Mouse (Mus musculus) bone marrow macrophage, adult 2 months (primary cell): Measurements from ENCODE around the gene Btn2a2. TPM values are rescaled to one million over a fixed set of nuclear protein-coding genes. Genes with fewer than 3 reads are reported as not detected.

Experiments
- H3K27ac ChIP-seq: 2 replicates; pipeline ENCODE4 v1.5.1; 2012; ENCODE audit warnings: low read depth, low read length; ENCODE audit not compliant: insufficient read depth
- H3K4me1 ChIP-seq: 2 replicates; pipeline ENCODE4 v1.6.1; 2012; ENCODE audit warnings: low read length; ENCODE audit not compliant: control insufficient read depth, insufficient read depth
- H3K4me3 ChIP-seq: 2 replicates; pipeline ENCODE4 v1.5.1; 2012; ENCODE audit warnings: mild to moderate bottlenecking, low read length, moderate library complexity; ENCODE audit not compliant: insufficient read depth
- CTCF ChIP-seq: IDR thresholded peaks from 2 replicates; pipeline ENCODE4 v1.5.1; 2012; ENCODE audit warnings: low read depth, mild to moderate bottlenecking, low read length, moderate library complexity
- POLR2A ChIP-seq: IDR thresholded peaks from 2 replicates; pipeline ENCODE4 v1.6.1; 2012; ENCODE audit warnings: mild to moderate bottlenecking, low read depth, low read length, borderline replicate concordance
- polyA plus RNA-seq: library from polyadenylated mRNA; stranded (reverse); fragments of >200 nt; gene quantifications from 2 replicates; pipeline ENCODE4 v1.2.4, GENCODE M21; 2012; ENCODE audit not compliant: missing spikeins, insufficient read depth, insufficient read length

Gene Btn2a2
- polyA plus RNA-seq, 1 experiment: not detected

- peak overlapping the region; percentile 83 for H3K4me3 ChIP-seq
- H3K27ac ChIP-seq: peak overlapping the region; percentile 92
- H3K4me1 ChIP-seq: peaks cover 7% of the 10 kb centered on the region
- TF ChIP-seq CTCF: no peak
- TF ChIP-seq POLR2A: no peak
Measured at GRCm38 (mm10) chr13:23431351-23431771, 57.3 kb downstream of the Btn2a2 start.

- TF ChIP-seq CTCF (no peak), POLR2A (no peak)
- Histone ChIP-seq H3K4me1 (peaks cover 8% of the 10 kb centered on the region), H3K27ac (peak overlapping the region; percentile 53), H3K4me3 (peak overlapping the region; percentile 92)
Measured at GRCm38 (mm10) chr13:23430734-23431133, 57.9 kb downstream of the Btn2a2 start.

GRCm38 (mm10) chr13:23429771-23430380 is 58.8 kb downstream of the Btn2a2 start:
- Histone ChIP-seq H3K27ac (no peak overlapping the region), H3K4me1 (peaks cover 6% of the 10 kb centered on the region), H3K4me3 (peak overlapping the region; percentile 92)
- TF ChIP-seq CTCF (no peak), POLR2A (no peak)

GRCm38 (mm10) chr13:23428166-23428993 is 60.3 kb downstream of the Btn2a2 start:
- TF ChIP-seq CTCF: no peak
- no peak for TF ChIP-seq POLR2A
- no peak overlapping the region for H3K4me3 ChIP-seq
- H3K27ac ChIP-seq: no peak overlapping the region
- H3K4me1 ChIP-seq: peaks cover 4% of the 10 kb centered on the region; the same call in 1 of the 2 replicates

Other genes with a start within 250 kb of the Btn2a2 start
- not detected in 2 replicates for gene Vmn1r223, start 241.7 kb downstream of the Btn2a2 start, polyA plus RNA-seq
- 14.9 and 16.4 TPM in 2 replicates for gene Zfp322a, start 119.6 kb downstream of the Btn2a2 start, polyA plus RNA-seq
- 4.8 and 4.9 TPM in 2 replicates for gene Abt1, start 65.0 kb downstream of the Btn2a2 start, polyA plus RNA-seq
- gene Btn1a1, start 23.0 kb downstream of the Btn2a2 start, polyA plus RNA-seq: not detected in 2 replicates
- 2.5 and 3.1 TPM in 2 replicates for gene Hist1h4h, start 42.2 kb upstream of the Btn2a2 start, polyA plus RNA-seq
- gene Hist1h2af, start 45.0 kb upstream of the Btn2a2 start, polyA plus RNA-seq: 42.5 and 76.9 TPM in 2 replicates
- not detected in 2 replicates for gene Hist1h3g, start 46.6 kb upstream of the Btn2a2 start, polyA plus RNA-seq
- gene Hist1h2bh, start 54.5 kb upstream of the Btn2a2 start, polyA plus RNA-seq: 0.71 and 0.97 TPM in 2 replicates
- gene Hist1h3f, start 55.2 kb upstream of the Btn2a2 start, polyA plus RNA-seq: 0.80 TPM in 1 of 2 replicates, not detected in the other
- gene Hist1h4f, start 62.8 kb upstream of the Btn2a2 start, polyA plus RNA-seq: 4.7 TPM in 1 of 2 replicates, not detected in the other
- gene Hist1h1d, start 64.4 kb upstream of the Btn2a2 start, polyA plus RNA-seq: 0.11 and 0.39 TPM in 2 replicates
- gene Hist1h3e, start 73.5 kb upstream of the Btn2a2 start, polyA plus RNA-seq: 1.5 and 3.6 TPM in 2 replicates
- 1.7 TPM in 1 of 2 replicates, not detected in the other for gene Hist1h2ae, start 82.4 kb upstream of the Btn2a2 start, polyA plus RNA-seq
- 9.8 and 11.9 TPM in 2 replicates for gene Hist1h2bg, start 82.5 kb upstream of the Btn2a2 start, polyA plus RNA-seq
- 3.8 and 7.9 TPM in 2 replicates for gene Hist1h2bf, start 85.3 kb upstream of the Btn2a2 start, polyA plus RNA-seq
- gene Hist1h2ad, start 85.5 kb upstream of the Btn2a2 start, polyA plus RNA-seq: not detected in 2 replicates
- gene Hist1h3d, start 86.9 kb upstream of the Btn2a2 start, polyA plus RNA-seq: 2.3 and 3.2 TPM in 2 replicates
- 1.6 and 2.5 TPM in 2 replicates for gene Hist1h4d, start 92.7 kb upstream of the Btn2a2 start, polyA plus RNA-seq
- gene Hist1h2be, start 132.3 kb upstream of the Btn2a2 start, polyA plus RNA-seq: 0.86 and 2.1 TPM in 2 replicates
- 2.6 TPM in 2 replicates for gene Hist1h1e, start 133.7 kb upstream of the Btn2a2 start, polyA plus RNA-seq
- gene Hist1h2ac, start 195.1 kb upstream of the Btn2a2 start, polyA plus RNA-seq: 0.35 and 0.40 TPM in 2 replicates
- 55.8 and 61.9 TPM in 2 replicates for gene Hist1h2bc, start 195.3 kb upstream of the Btn2a2 start, polyA plus RNA-seq
- 0.62 TPM in 1 of 2 replicates, not detected in the other for gene Hist1h1t, start 207.0 kb upstream of the Btn2a2 start, polyA plus RNA-seq
- not detected in 2 replicates for gene Hist1h4c, start 209.6 kb upstream of the Btn2a2 start, polyA plus RNA-seq
- gene Hfe, start 222.0 kb upstream of the Btn2a2 start, polyA plus RNA-seq: 95.3 and 104 TPM in 2 replicates
- gene Hist1h1c, start 250.0 kb upstream of the Btn2a2 start, polyA plus RNA-seq: 75.5 and 80.8 TPM in 2 replicates